8 mouse cellular contexts compared by ENCODE assay signal in the genomic region with DNA sequence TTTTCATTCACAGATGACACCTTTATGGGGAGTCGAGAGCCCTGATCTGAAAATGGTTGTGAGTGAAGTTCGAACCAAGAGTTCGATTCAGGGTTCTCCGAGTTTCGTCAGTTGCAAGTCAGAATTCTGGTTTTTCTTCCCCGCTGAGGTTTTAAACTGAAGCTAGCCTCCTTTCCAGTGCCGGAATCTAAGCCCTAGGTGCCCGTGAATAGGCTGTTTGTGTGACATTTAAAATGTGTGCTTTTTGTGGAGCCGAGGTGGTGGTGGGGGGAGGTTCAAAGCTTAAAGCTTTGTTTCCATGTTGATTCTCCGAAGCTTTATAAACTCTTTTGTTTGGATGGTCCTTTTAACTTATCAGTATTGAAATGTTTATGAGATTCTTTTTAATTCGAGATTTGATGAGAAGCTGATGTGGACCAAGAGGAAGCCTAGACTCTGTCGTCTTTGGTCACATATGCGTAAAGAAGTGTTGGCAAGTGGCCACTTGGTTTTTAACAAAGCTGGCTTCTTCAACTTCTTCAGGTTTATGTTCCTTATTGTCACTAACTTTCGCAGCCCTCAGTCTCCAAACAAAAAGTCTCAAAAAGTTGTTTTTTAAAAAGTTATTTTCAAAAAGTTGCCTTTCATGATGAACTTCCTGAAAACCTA. TPM values are rescaled to one million over a fixed set of nuclear protein-coding genes. Genes with fewer than 3 reads are reported as not detected.
A peak's percentile ranks its signal among the peaks of the same experiment; 100 is the strongest.
DNase-seq lines count a peak whose midpoint lies in the region; ATAC-seq and TF ChIP-seq lines count a peak whose summit lies in the region.

No protein-coding gene starts in this region.

- peak overlapping the region; percentile 85 for H3K4me3 ChIP-seq in gastrocnemius, adult 2 months
- H3K4me3 ChIP-seq in E14TG2a.4 (replicated peaks; ENCODE audit: low read length) = peak overlapping the region; percentile 90
- H3K4me3 ChIP-seq in forebrain, embryonic 14.5 days (ENCODE audit: low read depth, low read length) = peak overlapping the region; percentile 97
- H3K4me3 ChIP-seq in liver, embryonic 11.5 days (ENCODE audit: low read depth, low read length) = peak overlapping the region; percentile 87
- H3K4me3 ChIP-seq in stomach, embryonic 15.5 days (replicated peaks) = peak overlapping the region; percentile 96

- no peak for ATAC-seq in forebrain, embryonic 14.5 days
- no peak for ATAC-seq in liver, embryonic 11.5 days (replicated peaks; ENCODE audit: low FRiP score)
- ATAC-seq in stomach, embryonic 15.5 days (ENCODE audit: insufficient read depth, low FRiP score, low read depth) = no peak

- peaks cover 10% of the 10 kb centered on the region; the same call in 1 of the 2 replicates for H3K27me3 ChIP-seq in E14TG2a.4 (ENCODE audit: insufficient read depth, low read length)
- no peaks in the 10 kb centered on the region for H3K27me3 ChIP-seq in forebrain, embryonic 14.5 days (replicated peaks; ENCODE audit: control insufficient read depth, insufficient read depth, low read length)
- H3K27me3 ChIP-seq in liver, embryonic 11.5 days (replicated peaks; ENCODE audit: control insufficient read depth, insufficient read depth, low read length) = no peaks in the 10 kb centered on the region
- H3K27me3 ChIP-seq in stomach, embryonic 15.5 days (replicated peaks) = no peaks in the 10 kb centered on the region

- H3K27ac ChIP-seq in gastrocnemius, adult 2 months = peak overlapping the region; percentile 99
- peak overlapping the region; percentile 98 for H3K27ac ChIP-seq in forebrain, embryonic 14.5 days (ENCODE audit: low read depth, low read length)
- H3K27ac ChIP-seq in liver, embryonic 11.5 days (ENCODE audit: low read depth, low read length) = 0 out of 2 replicates have a peak overlapping the region, but pooled peaks have one; percentile 76
- peak overlapping the region; percentile 97 for H3K27ac ChIP-seq in stomach, embryonic 15.5 days

- H3K9me3 ChIP-seq in E14TG2a.4 (ENCODE audit: low read length) = no peaks in the 10 kb centered on the region
- H3K9me3 ChIP-seq in forebrain, embryonic 14.5 days (replicated peaks; ENCODE audit: control insufficient read depth, low read length) = no peaks in the 10 kb centered on the region
- H3K9me3 ChIP-seq in liver, embryonic 11.5 days (ENCODE audit: control insufficient read depth, low read length) = no peaks in the 10 kb centered on the region
- H3K9me3 ChIP-seq in stomach, embryonic 15.5 days = no peaks in the 10 kb centered on the region

- H3K9ac ChIP-seq in forebrain, embryonic 14.5 days (ENCODE audit: low read length) = peak overlapping the region; percentile 98
- peak overlapping the region; percentile 91 for H3K9ac ChIP-seq in liver, embryonic 11.5 days (ENCODE audit: low read depth, low read length)
- peak overlapping the region; percentile 99 for H3K9ac ChIP-seq in stomach, embryonic 15.5 days

- DNase-seq in gastrocnemius, adult 2 months = no peak
- no peak for DNase-seq in gastrocnemius, adult 18-20 months (ENCODE audit: low spot score)
- peak; percentile 38 for DNase-seq in forebrain, embryonic 14.5 days (ENCODE audit: low spot score)
- no peak for DNase-seq in liver, embryonic 11.5 days (ENCODE audit: low spot score)
- no peak for DNase-seq in gastrocnemius, postnatal 36 days
- no peak for DNase-seq in thymus, postnatal 4 days

- H3K36me3 ChIP-seq in E14TG2a.4 (ENCODE audit: insufficient read depth, low read length) = peaks cover 16% of the 10 kb centered on the region
- H3K36me3 ChIP-seq in forebrain, embryonic 14.5 days (ENCODE audit: control insufficient read depth, insufficient read depth, low read length) = no peaks in the 10 kb centered on the region
- peaks cover 3% of the 10 kb centered on the region; the same call in 1 of the 2 replicates for H3K36me3 ChIP-seq in liver, embryonic 11.5 days (ENCODE audit: control insufficient read depth, insufficient read depth, low read length)
- H3K36me3 ChIP-seq in stomach, embryonic 15.5 days = no peaks in the 10 kb centered on the region

- under 1% methylated on average over 14 of the region's 14 CpGs for WGBS in forebrain, embryonic 14.5 days
- WGBS in liver, embryonic 11.5 days = 8% methylated on average over 14 of the region's 14 CpGs
- 3% methylated on average over 14 of the region's 14 CpGs for WGBS in stomach, embryonic 15.5 days

- TF ChIP-seq CTCF in gastrocnemius, adult 2 months (IDR thresholded peaks at IDR 0.05) = no peak
- TF ChIP-seq CTCF in E14TG2a.4 (conservative IDR thresholded peaks at IDR 0.05; ENCODE audit: low read length) = no peak

- H3K4me1 ChIP-seq in E14TG2a.4 (replicated peaks; ENCODE audit: low read depth, low read length) = peaks cover 59% of the 10 kb centered on the region
- H3K4me1 ChIP-seq in forebrain, embryonic 14.5 days (ENCODE audit: control insufficient read depth, insufficient read depth, low read length) = peaks cover 3% of the 10 kb centered on the region; the same call in 1 of the 2 replicates
- no peaks in the 10 kb centered on the region for H3K4me1 ChIP-seq in liver, embryonic 11.5 days (replicated peaks; ENCODE audit: control insufficient read depth, insufficient read depth, low read length)
- no peaks in the 10 kb centered on the region; the same call in 1 of the 2 replicates for H3K4me1 ChIP-seq in stomach, embryonic 15.5 days

- intact Hi-C loops in gastrocnemius, adult 2 months (cut with DNase I) = loop anchor here (2.0 kb wide), 1 partner anchor 53 kb away; no protein-coding TSS in a partner anchor
- intact Hi-C loops in gastrocnemius, postnatal 36 days (cut with DNase I) = loop anchor here (5.0 kb wide), 1 partner anchor 55 kb away; no protein-coding TSS in a partner anchor

- H3K4me2 ChIP-seq in forebrain, embryonic 14.5 days (ENCODE audit: low read length) = peak overlapping the region; percentile 77
- peak overlapping the region; percentile 78 for H3K4me2 ChIP-seq in liver, embryonic 11.5 days
- peak overlapping the region; percentile 88 for H3K4me2 ChIP-seq in stomach, embryonic 15.5 days

RNA-seq across cellular contexts. Expression of a gene that starts 1.4 kb away (rescaled TPM):
- total RNA-seq in gastrocnemius, adult 2 months (2021) = 100 to 1,000 TPM in 1 of 2 experiments, 10 to 100 TPM in 1; 99.7 to 107 TPM
- total RNA-seq in gastrocnemius, adult 18-20 months (2021) = 10 to 100 TPM; 90.1 to 93.8 TPM
- 69.4 and 79.4 TPM in 2 replicates for polyA plus RNA-seq in forebrain, embryonic 14.5 days (2014; fragmentation: Nextera tagmentation; extraction: Ambion mirVana)
- 16.5 and 17.3 TPM in 2 replicates for polyA plus RNA-seq in liver, embryonic 11.5 days (2014; fragmentation: Nextera tagmentation; extraction: Ambion mirVana)
- polyA plus RNA-seq in stomach, embryonic 15.5 days (2015; fragmentation: Nextera tagmentation; extraction: Ambion mirVana) = 44.9 and 54.6 TPM in 2 replicates
- total RNA-seq in gastrocnemius, postnatal 36 days (2021) = 10 to 100 TPM; 77.9 to 80.8 TPM

RNA-seq across cellular contexts. Expression of a gene that starts 27.6 kb away (rescaled TPM):
- total RNA-seq in gastrocnemius, adult 2 months (2021) = 1 to 10 TPM; 5.5 to 9.4 TPM
- 1 to 10 TPM; 7.4 to 7.8 TPM for total RNA-seq in gastrocnemius, adult 18-20 months (2021)
- polyA plus RNA-seq in forebrain, embryonic 14.5 days (2014; fragmentation: Nextera tagmentation; extraction: Ambion mirVana) = 16.0 and 17.0 TPM in 2 replicates
- 36.7 and 37.9 TPM in 2 replicates for polyA plus RNA-seq in liver, embryonic 11.5 days (2014; fragmentation: Nextera tagmentation; extraction: Ambion mirVana)
- 17.4 and 18.1 TPM in 2 replicates for polyA plus RNA-seq in stomach, embryonic 15.5 days (2015; fragmentation: Nextera tagmentation; extraction: Ambion mirVana)
- 1 to 10 TPM; 5.5 to 6.2 TPM for total RNA-seq in gastrocnemius, postnatal 36 days (2021)

RNA-seq across cellular contexts. Expression of a gene that starts 51.8 kb away (rescaled TPM):
- total RNA-seq in gastrocnemius, adult 2 months (2021) = 100 to 1,000 TPM in 1 of 2 experiments, 10 to 100 TPM in 1; 80.2 to 106 TPM
- total RNA-seq in gastrocnemius, adult 18-20 months (2021) = 10 to 100 TPM; 74.3 to 95.8 TPM
- polyA plus RNA-seq in forebrain, embryonic 14.5 days (2014; fragmentation: Nextera tagmentation; extraction: Ambion mirVana) = 55.5 and 58.6 TPM in 2 replicates
- 154 and 166 TPM in 2 replicates for polyA plus RNA-seq in liver, embryonic 11.5 days (2014; fragmentation: Nextera tagmentation; extraction: Ambion mirVana)
- 93.4 and 96.0 TPM in 2 replicates for polyA plus RNA-seq in stomach, embryonic 15.5 days (2015; fragmentation: Nextera tagmentation; extraction: Ambion mirVana)
- total RNA-seq in gastrocnemius, postnatal 36 days (2021) = 10 to 100 TPM; 82.0 to 82.4 TPM
